Mouse (Mus musculus) heart, adult 2 months (tissue): ENCODE measurements at regions not wholly inside any gene's neighbourhood (a gene's known extent, or its start where the extent isn't known, plus 50 kb on each side); places are given as distances from the start of the nearest gene placed in this dataset.

ENCODE experiments used
- CTCF ChIP-seq: fragments of 200-600 bp; IDR thresholded peaks from 2 replicates; pipeline ENCODE4 v1.8.1; 2022; ENCODE audit warnings: antibody characterized with exemption, mild to moderate bottlenecking, moderate library complexity
- POLR2A ChIP-seq: fragments of 200-500 bp; IDR thresholded peaks from 2 replicates; pipeline ENCODE4 v1.6.1; 2011; ENCODE audit warnings: mild to moderate bottlenecking, low read depth, low read length, control low read depth; ENCODE audit not compliant: insufficient read depth

GRCm38 (mm10) chr11:45203446-45203845 is 586.3 kb downstream of the Ebf1 start:
- TF ChIP-seq POLR2A (no peak), CTCF (no peak)
